Mouse (Mus musculus) heart, adult 2 months (tissue): ENCODE data around the gene Mprip.

ENCODE experiments used
- CTCF ChIP-seq: fragments of 200-600 bp; IDR thresholded peaks from 2 replicates; pipeline ENCODE4 v1.8.1; 2022; ENCODE audit warnings: antibody characterized with exemption, mild to moderate bottlenecking, moderate library complexity
- EP300 ChIP-seq: fragments of 200-500 bp; IDR thresholded peaks from 2 replicates; pipeline ENCODE4 v1.6.1; 2011; ENCODE audit warnings: low read depth, low read length, control low read depth; ENCODE audit not compliant: insufficient read depth
- POLR2A ChIP-seq: fragments of 200-500 bp; IDR thresholded peaks from 2 replicates; pipeline ENCODE4 v1.6.1; 2011; ENCODE audit warnings: mild to moderate bottlenecking, low read depth, low read length, control low read depth; ENCODE audit not compliant: insufficient read depth

- TF ChIP-seq CTCF (no peak), POLR2A (no peak), EP300 (no peak)
Measured at GRCm38 (mm10) chr11:59611646-59612045, 49.5 kb upstream of the Mprip start.
